ENCODE assay signal across 9 mouse cellular contexts in the genomic region with DNA sequence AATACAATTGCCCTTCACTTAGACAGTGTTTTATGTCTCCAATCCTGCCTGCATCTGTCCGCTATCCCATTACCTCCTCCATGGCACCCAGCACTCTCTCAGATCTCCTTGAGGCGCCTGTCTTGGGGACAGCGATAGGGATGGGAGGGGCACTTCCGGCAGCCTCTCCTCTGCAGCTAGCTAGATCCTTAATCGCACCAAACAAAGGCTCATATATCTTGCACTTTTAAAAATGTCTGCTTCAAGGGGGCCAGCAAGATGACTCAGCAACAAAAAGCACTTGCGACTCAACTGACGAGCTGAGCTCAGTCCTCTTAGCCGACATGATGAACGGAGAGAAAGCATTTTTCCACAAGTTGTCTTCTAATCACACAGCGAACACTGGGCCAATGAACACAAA. TPM values are rescaled to one million over a fixed set of nuclear protein-coding genes. Genes with fewer than 3 reads are reported as not detected.
DNase-seq lines count a peak whose midpoint lies in the region; ATAC-seq lines count a peak whose summit lies in the region.
"Had no signal": no experiment of that assay in that cellular context is flagged by ENCODE, and none has a peak within 500 bp of the region (broad histone marks: within the 10 kb centered on the region; RNA-seq: fewer than 3 reads in every experiment).

No protein-coding gene starts in this region.

- DNase-seq in limb, embryonic 10.5 days (ENCODE audit: low spot score), result no peak
- peak; percentile 17 to 44 for DNase-seq in lung, adult 18-20 months
- peak; percentile 51 for DNase-seq in thymus, postnatal 14 days
- DNase-seq in left cerebral cortex, adult 8-10 months (ENCODE audit: low spot score in 2 of 2), result no peak
- DNase-seq in right cerebral cortex, adult 18-20 months, result no peak

- 55% methylated on average over 10 of the region's 10 CpGs for WGBS in limb, embryonic 12.5 days
- 70% methylated on average over 10 of the region's 10 CpGs for WGBS in limb, embryonic 10.5 days
- 81% methylated on average over 10 of the region's 10 CpGs for WGBS in hindbrain, embryonic 15.5 days

- H3K9me3 ChIP-seq in limb, embryonic 12.5 days, result no peaks in the 10 kb centered on the region
- no peaks in the 10 kb centered on the region for H3K9me3 ChIP-seq in limb, embryonic 10.5 days (replicated peaks)
- no peaks in the 10 kb centered on the region for H3K9me3 ChIP-seq in hindbrain, embryonic 15.5 days

- H3K4me3 ChIP-seq in limb, embryonic 12.5 days (replicated peaks), result no peak overlapping the region
- no peak overlapping the region for H3K4me3 ChIP-seq in limb, embryonic 10.5 days
- H3K4me3 ChIP-seq in hindbrain, embryonic 15.5 days, result no peak overlapping the region

- H3K27me3 ChIP-seq in limb, embryonic 12.5 days, result no peaks in the 10 kb centered on the region
- no peaks in the 10 kb centered on the region for H3K27me3 ChIP-seq in limb, embryonic 10.5 days (ENCODE audit: low read depth, poor library complexity, severe bottlenecking)
- no peaks in the 10 kb centered on the region for H3K27me3 ChIP-seq in hindbrain, embryonic 15.5 days

- H3K9ac ChIP-seq in limb, embryonic 12.5 days (replicated peaks), result no peak overlapping the region
- no peak overlapping the region for H3K9ac ChIP-seq in hindbrain, embryonic 15.5 days

- H3K4me1 ChIP-seq in limb, embryonic 12.5 days (replicated peaks), result peaks cover 23% of the 10 kb centered on the region
- H3K4me1 ChIP-seq in limb, embryonic 10.5 days, result peaks cover 23% of the 10 kb centered on the region
- peaks cover 17% of the 10 kb centered on the region for H3K4me1 ChIP-seq in hindbrain, embryonic 15.5 days (replicated peaks)

- H3K36me3 ChIP-seq in limb, embryonic 12.5 days, result no peaks in the 10 kb centered on the region
- H3K36me3 ChIP-seq in limb, embryonic 10.5 days, result no peaks in the 10 kb centered on the region
- H3K36me3 ChIP-seq in hindbrain, embryonic 15.5 days, result no peaks in the 10 kb centered on the region

- ATAC-seq in limb, embryonic 12.5 days (ENCODE audit: insufficient number of reproducible peaks, insufficient read depth, low FRiP score, low TSS enrichment, low read depth), result no peak
- ATAC-seq in hindbrain, embryonic 15.5 days (ENCODE audit: low FRiP score, low read depth), result no peak
- ATAC-seq in activated CD4-positive, CD25-positive, alpha-beta regulatory T cell, adult 4 months, result no peak

- no peak overlapping the region; the same call in 1 of the 2 replicates for H3K27ac ChIP-seq in limb, embryonic 12.5 days
- no peak overlapping the region for H3K27ac ChIP-seq in limb, embryonic 10.5 days
- H3K27ac ChIP-seq in hindbrain, embryonic 15.5 days (replicated peaks), result 0 out of 2 replicates have a peak overlapping the region, but pooled peaks have one; percentile 27

- 0 out of 2 replicates have a peak overlapping the region, but pooled peaks have one; percentile 15 for H3K4me2 ChIP-seq in limb, embryonic 12.5 days
- no peak overlapping the region for H3K4me2 ChIP-seq in hindbrain, embryonic 15.5 days
- H3K4me2 ChIP-seq: midbrain, embryonic 11.5 days had no signal

RNA-seq across cellular contexts. Expression of gene Pcbp3, which starts 55.3 kb away (rescaled TPM):
- polyA plus RNA-seq in limb, embryonic 12.5 days (2016; fragmentation: Nextera tagmentation; extraction: Ambion mirVana), result 33.0 and 34.8 TPM in 2 replicates
- polyA plus RNA-seq in limb, embryonic 10.5 days (2016; fragmentation: Nextera tagmentation; extraction: Ambion mirVana), result 44.9 and 47.3 TPM in 2 replicates
- polyA plus RNA-seq in hindbrain, embryonic 15.5 days (2015; fragmentation: Nextera tagmentation; extraction: Ambion mirVana), result 88.6 and 88.7 TPM in 2 replicates
- polyA plus RNA-seq in activated CD4-positive, CD25-positive, alpha-beta regulatory T cell, adult 4 months (2017; shearing (Covaris generic)), result 1 to 10 TPM; 3.7 to 8.2 TPM
- total RNA-seq in left cerebral cortex, adult 8-10 months (2022), result 10 to 100 TPM; 62.1 to 75.2 (median 68.7) TPM

Comparison
In these comparisons a context has a peak if more than half of its experiments do, and no peak if none do; other contexts are left out.
1. DNase-seq: peak in lung, adult 18-20 months (2 of 2) and thymus, postnatal 14 days (single experiment); none in limb, embryonic 10.5 days (single experiment), left cerebral cortex, adult 8-10 months (0 of 2) and right cerebral cortex, adult 18-20 months (single experiment).